Comparison of ENCODE assay signal across 8 mouse cellular contexts in genomic region chr7:134725551-134726529, GRCm38 (mm10). TPM values are rescaled to one million over a fixed set of nuclear protein-coding genes. Genes with fewer than 3 reads are reported as not detected.
DNase-seq lines count a peak whose midpoint lies in the region; ATAC-seq and TF ChIP-seq lines count a peak whose summit lies in the region.

No protein-coding gene starts in this region.

- peaks cover 15% of the 10 kb centered on the region for H3K4me1 ChIP-seq in forebrain, embryonic 14.5 days (ENCODE audit: control insufficient read depth, insufficient read depth, low read length)
- H3K4me1 ChIP-seq in forebrain, embryonic 11.5 days (replicated peaks; ENCODE audit: control insufficient read depth, insufficient read depth, low read length), result no peaks in the 10 kb centered on the region
- peaks cover 18% of the 10 kb centered on the region for H3K4me1 ChIP-seq in heart, embryonic 11.5 days (ENCODE audit: control insufficient read depth, insufficient read depth, low read length)
- H3K4me1 ChIP-seq in midbrain, postnatal 0 days (ENCODE audit: insufficient read depth, low read length), result no peaks in the 10 kb centered on the region

- H3K4me3 ChIP-seq in forebrain, embryonic 14.5 days (ENCODE audit: low read depth, low read length), result no peak overlapping the region
- H3K4me3 ChIP-seq in forebrain, embryonic 11.5 days (ENCODE audit: low read depth, low read length), result no peak overlapping the region
- no peak overlapping the region for H3K4me3 ChIP-seq in heart, embryonic 11.5 days (ENCODE audit: low read depth, low read length)
- no peak overlapping the region for H3K4me3 ChIP-seq in midbrain, postnatal 0 days (ENCODE audit: low read depth, low read length)

- no peaks in the 10 kb centered on the region for H3K36me3 ChIP-seq in forebrain, embryonic 14.5 days (ENCODE audit: control insufficient read depth, insufficient read depth, low read length)
- no peaks in the 10 kb centered on the region for H3K36me3 ChIP-seq in forebrain, embryonic 11.5 days (ENCODE audit: control insufficient read depth, insufficient read depth, low read length)
- H3K36me3 ChIP-seq in heart, embryonic 11.5 days (ENCODE audit: control insufficient read depth, insufficient read depth, low read length), result no peaks in the 10 kb centered on the region
- no peaks in the 10 kb centered on the region for H3K36me3 ChIP-seq in midbrain, postnatal 0 days (ENCODE audit: insufficient read depth, low read length)

- peak; percentile 84; the same call in 1 of the 2 replicates for ATAC-seq in forebrain, embryonic 14.5 days
- no peak for ATAC-seq in forebrain, embryonic 11.5 days (replicated peaks; ENCODE audit: low FRiP score)
- ATAC-seq in heart, embryonic 11.5 days (replicated peaks; ENCODE audit: insufficient number of reproducible peaks, low FRiP score, low TSS enrichment), result no peak
- no peak for ATAC-seq in midbrain, postnatal 0 days (ENCODE audit: low FRiP score)
- ATAC-seq in erythroid progenitor cell, adult 5-6 weeks (replicated peaks; ENCODE audit: low FRiP score, poor library complexity, severe bottlenecking), result no peak

- H3K27me3 ChIP-seq in forebrain, embryonic 14.5 days (replicated peaks; ENCODE audit: control insufficient read depth, insufficient read depth, low read length), result no peaks in the 10 kb centered on the region
- H3K27me3 ChIP-seq in forebrain, embryonic 11.5 days (ENCODE audit: control insufficient read depth, insufficient read depth, low read length), result no peaks in the 10 kb centered on the region
- H3K27me3 ChIP-seq in heart, embryonic 11.5 days (ENCODE audit: control insufficient read depth, insufficient read depth, low read length), result no peaks in the 10 kb centered on the region
- no peaks in the 10 kb centered on the region for H3K27me3 ChIP-seq in midbrain, postnatal 0 days (ENCODE audit: insufficient read depth, low read length)

- 44% methylated on average over 11 of the region's 11 CpGs for WGBS in forebrain, embryonic 14.5 days
- 58% methylated on average over 11 of the region's 11 CpGs for WGBS in forebrain, embryonic 11.5 days
- WGBS in heart, embryonic 11.5 days (ENCODE audit: insufficient replicate concordance), result 22% methylated on average over 11 of the region's 11 CpGs
- 38% methylated on average over 11 of the region's 11 CpGs for WGBS in midbrain, postnatal 0 days

- no peaks in the 10 kb centered on the region for H3K9me3 ChIP-seq in forebrain, embryonic 14.5 days (replicated peaks; ENCODE audit: control insufficient read depth, low read length)
- no peaks in the 10 kb centered on the region for H3K9me3 ChIP-seq in forebrain, embryonic 11.5 days (ENCODE audit: control insufficient read depth, low read length)
- no peaks in the 10 kb centered on the region for H3K9me3 ChIP-seq in heart, embryonic 11.5 days (replicated peaks; ENCODE audit: control insufficient read depth, low read length)
- no peaks in the 10 kb centered on the region for H3K9me3 ChIP-seq in midbrain, postnatal 0 days (ENCODE audit: low read length)

- H3K27ac ChIP-seq in forebrain, embryonic 14.5 days (ENCODE audit: low read depth, low read length), result peak overlapping the region; percentile 68
- H3K27ac ChIP-seq in forebrain, embryonic 11.5 days (ENCODE audit: low read depth, low read length), result no peak overlapping the region
- H3K27ac ChIP-seq in heart, embryonic 11.5 days (ENCODE audit: low read depth, low read length), result no peak overlapping the region
- H3K27ac ChIP-seq in midbrain, postnatal 0 days (ENCODE audit: low read depth, low read length), result no peak overlapping the region

- peak; percentile 85 for DNase-seq in forebrain, embryonic 14.5 days (ENCODE audit: low spot score)
- DNase-seq in forebrain, embryonic 11.5 days (ENCODE audit: low spot score), result no peak
- peak; percentile 56 to 87 for DNase-seq in layer of hippocampus, postnatal 14 days (ENCODE audit: low spot score in 2 of 2)
- peak; percentile 32 for DNase-seq in midbrain, postnatal 0 days (ENCODE audit: low spot score)
- no peak for DNase-seq in thymus, postnatal 36 days
- DNase-seq in spleen, postnatal 14 days (ENCODE audit: low spot score in 2 of 2), result no peak

- H3K9ac ChIP-seq in forebrain, embryonic 14.5 days (ENCODE audit: low read length), result 0 out of 2 replicates have a peak overlapping the region, but pooled peaks have one; percentile 8
- H3K9ac ChIP-seq in forebrain, embryonic 11.5 days (ENCODE audit: low read length), result no peak overlapping the region
- no peak overlapping the region for H3K9ac ChIP-seq in heart, embryonic 11.5 days (ENCODE audit: low read depth, low read length)
- no peak overlapping the region for H3K9ac ChIP-seq in midbrain, postnatal 0 days (replicated peaks; ENCODE audit: low read length, poor library complexity, severe bottlenecking)

- H3K4me2 ChIP-seq in forebrain, embryonic 14.5 days (ENCODE audit: low read length), result peak overlapping the region; percentile 14; the same call in 1 of the 2 replicates
- no peak overlapping the region for H3K4me2 ChIP-seq in forebrain, embryonic 11.5 days (ENCODE audit: low read depth, low read length, severe bottlenecking)
- H3K4me2 ChIP-seq in heart, embryonic 11.5 days, result peak overlapping the region; percentile 43
- H3K4me2 ChIP-seq in midbrain, postnatal 0 days (ENCODE audit: low read depth, low read length, poor library complexity, severe bottlenecking), result no peak overlapping the region

- no peak for TF ChIP-seq CTCF in midbrain, postnatal 0 days (IDR thresholded peaks at IDR 0.05)

RNA-seq across cellular contexts. Expression of gene Dock1, which starts 55.4 kb away (rescaled TPM):
- polyA plus RNA-seq in forebrain, embryonic 14.5 days (2014; fragmentation: Nextera tagmentation; extraction: Ambion mirVana), result 7.9 and 9.2 TPM in 2 replicates
- polyA plus RNA-seq in forebrain, embryonic 11.5 days (2014; fragmentation: Nextera tagmentation; extraction: Ambion mirVana), result 24.5 and 26.5 TPM in 2 replicates
- 26.0 and 28.1 TPM in 2 replicates for polyA plus RNA-seq in heart, embryonic 11.5 days (2014; fragmentation: Nextera tagmentation; extraction: Ambion mirVana)
- 10 to 100 TPM; 25.4 to 25.8 TPM for total RNA-seq in layer of hippocampus, postnatal 14 days (2021)
- 12.6 and 14.2 TPM in 2 replicates for total RNA-seq in midbrain, postnatal 0 days (2014; rRNA removed)
- 4.3 and 5.3 TPM in 2 replicates for polyA plus RNA-seq in midbrain, postnatal 0 days (2015; fragmentation: Nextera tagmentation; extraction: Ambion mirVana)
- total RNA-seq in erythroid progenitor cell, adult 5-6 weeks (2015; ENCODE audit: low replicate concordance), result 0.72 and 8.0 TPM in 2 replicates
- total RNA-seq in erythroid progenitor cell, adult 5-6 weeks (2017; ENCODE audit: low replicate concordance), result 0.76 and 1.3 TPM in 2 replicates

Comparison
In these comparisons a context has a peak if more than half of its experiments do, and no peak if none do; other contexts are left out.
1. DNase-seq: peak in forebrain, embryonic 14.5 days (single experiment), layer of hippocampus, postnatal 14 days (2 of 2) and midbrain, postnatal 0 days (single experiment); none in forebrain, embryonic 11.5 days (single experiment), thymus, postnatal 36 days (0 of 2) and spleen, postnatal 14 days (0 of 2).
2. H3K4me2 ChIP-seq: peak in forebrain, embryonic 14.5 days (single experiment) and heart, embryonic 11.5 days (single experiment); none in forebrain, embryonic 11.5 days (single experiment) and midbrain, postnatal 0 days (single experiment).